Mouse (Mus musculus): ENCODE measurements at regions not wholly inside any gene's neighbourhood (a gene's known extent, or its start where the extent isn't known, plus 50 kb on each side); places are given as distances from the start of the nearest gene placed in this dataset.

GRCm38 (mm10) chr10:120666985-120667677, 190.9 kb upstream of the Hmga2 start:
- no peak for DNase-seq (ENCODE audit: extremely low read depth, low read depth, low spot score)

GRCm38 (mm10) chr10:120666202-120666860, 190.1 kb upstream of the Hmga2 start:
- no peak for DNase-seq (ENCODE audit: extremely low read depth, low read depth, low spot score)

- DNase-seq (ENCODE audit: extremely low read depth, low read depth, low spot score): no peak
Measured at GRCm38 (mm10) chr10:120665670-120666069, 189.4 kb upstream of the Hmga2 start.

- no peak for DNase-seq (ENCODE audit: extremely low read depth, low read depth, low spot score)
Measured at GRCm38 (mm10) chr10:120664419-120664818, 188.2 kb upstream of the Hmga2 start.

GRCm38 (mm10) chr10:120663396-120663795, 187.1 kb upstream of the Hmga2 start:
- no peak for DNase-seq (ENCODE audit: extremely low read depth, low read depth, low spot score)

GRCm38 (mm10) chr10:120660503-120660902, 184.2 kb upstream of the Hmga2 start:
- DNase-seq (ENCODE audit: extremely low read depth, low read depth, low spot score): no peak

GRCm38 (mm10) chr10:120655238-120655931, 179.1 kb upstream of the Hmga2 start:
- no peak for DNase-seq (ENCODE audit: extremely low read depth, low read depth, low spot score)

GRCm38 (mm10) chr10:120652525-120653215, 176.4 kb upstream of the Hmga2 start:
- DNase-seq (ENCODE audit: extremely low read depth, low read depth, low spot score): no peak

- DNase-seq (ENCODE audit: extremely low read depth, low read depth, low spot score): no peak
Measured at GRCm38 (mm10) chr10:120651845-120652244, 175.6 kb upstream of the Hmga2 start.

GRCm38 (mm10) chr10:120650336-120650735, 174.1 kb upstream of the Hmga2 start:
- DNase-seq (ENCODE audit: extremely low read depth, low read depth, low spot score): no peak

- DNase-seq (ENCODE audit: extremely low read depth, low read depth, low spot score): no peak
Measured at GRCm38 (mm10) chr10:120648741-120649140, 172.5 kb upstream of the Hmga2 start.

GRCm38 (mm10) chr10:120648031-120648430, 171.8 kb upstream of the Hmga2 start:
- DNase-seq (ENCODE audit: extremely low read depth, low read depth, low spot score): no peak

- no peak for DNase-seq (ENCODE audit: extremely low read depth, low read depth, low spot score)
Measured at GRCm38 (mm10) chr10:120647323-120647722, 171.1 kb upstream of the Hmga2 start.

GRCm38 (mm10) chr10:120646862-120647311, 170.6 kb upstream of the Hmga2 start:
- no peak for DNase-seq (ENCODE audit: extremely low read depth, low read depth, low spot score)

- DNase-seq (ENCODE audit: extremely low read depth, low read depth, low spot score): no peak
Measured at GRCm38 (mm10) chr10:120640847-120641246, 164.6 kb upstream of the Hmga2 start.

GRCm38 (mm10) chr10:120638316-120638715, 162.0 kb upstream of the Hmga2 start:
- DNase-seq (ENCODE audit: extremely low read depth, low read depth, low spot score): no peak

GRCm38 (mm10) chr10:120635818-120636543, 159.7 kb upstream of the Hmga2 start:
- peak; percentile 28 for DNase-seq (ENCODE audit: extremely low read depth, low read depth, low spot score)

GRCm38 (mm10) chr10:120635194-120635593, 158.9 kb upstream of the Hmga2 start:
- DNase-seq (ENCODE audit: extremely low read depth, low read depth, low spot score): no peak

- DNase-seq (ENCODE audit: extremely low read depth, low read depth, low spot score): no peak
Measured at GRCm38 (mm10) chr10:120632071-120632470, 155.8 kb upstream of the Hmga2 start.

- no peak for DNase-seq (ENCODE audit: extremely low read depth, low read depth, low spot score)
Measured at GRCm38 (mm10) chr10:120628066-120628465, 151.8 kb upstream of the Hmga2 start.

GRCm38 (mm10) chr10:120625474-120625873, 149.2 kb upstream of the Hmga2 start:
- no peak for DNase-seq (ENCODE audit: extremely low read depth, low read depth, low spot score)
